Mouse (Mus musculus): ENCODE measurements around the gene Sltm. TPM values are rescaled to one million over a fixed set of nuclear protein-coding genes. Genes with fewer than 3 reads are reported as not detected.

Gene Sltm
- total RNA-seq, 2 experiments from 2014 or later, result 48.7 to 53.2 TPM

Other genes starting within 250 kb of the Sltm start
- 1 to 10 TPM in 1 of 2 experiments, under 1 TPM in 1; 0.80 to 1.7 TPM for gene Ccnb2, start 121.2 kb upstream of the Sltm start, total RNA-seq (2021)
- 10 to 100 TPM; 41.7 to 41.9 TPM for gene Rnf111, start 39.0 kb upstream of the Sltm start, total RNA-seq (2021)
- 1 to 10 TPM; 1.3 to 1.6 TPM for gene Gm10642, start 113.5 kb downstream of the Sltm start, total RNA-seq (2021)
- 10 to 100 TPM; 41.6 to 41.9 TPM for gene Mindy2, start 114.4 kb downstream of the Sltm start, total RNA-seq (2021)
- 10 to 100 TPM; 66.6 to 67.8 TPM for gene Adam10, start 136.2 kb downstream of the Sltm start, total RNA-seq (2021)

Data from left cerebral cortex, adult 18-20 months (tissue).